Mouse (Mus musculus): ENCODE data around the gene Ostm1.

GRCm38 (mm10) chr10:42715366-42716035 lies 131.9 kb downstream of the Ostm1 start:
- TF ChIP-seq CTCF (IDR thresholded peaks at IDR 0.05; ENCODE audit: low read depth) (no peak), EP300 (optimal IDR thresholded peaks at IDR 0.05) (no peak)
